Mouse (Mus musculus) common myeloid progenitor, adult 5-6 weeks (primary cell): ENCODE results near the gene Clpb. TPM values are rescaled to one million over a fixed set of nuclear protein-coding genes. Genes with fewer than 3 reads are reported as not detected.
A peak's percentile ranks its signal among the peaks of the same experiment; 100 is the strongest.

Experiments used
- ATAC-seq: replicated peaks from 2 replicates; pipeline ENCODE4 v1.8.0; 2016; ENCODE audit warnings: low read depth, mild to moderate bottlenecking, moderate TSS enrichment, inconsistent platforms; ENCODE audit not compliant: poor library complexity, severe bottlenecking
- total RNA-seq: library from RNA; stranded (forward); fragments of 200-1000, 187-1606 nt; gene quantifications from 2 replicates; pipeline ENCODE4 v1.2.3, GENCODE M21; 2017

Gene Clpb
- total RNA-seq, 1 experiment from 2014 or later, result 29.2 TPM

DNA sequence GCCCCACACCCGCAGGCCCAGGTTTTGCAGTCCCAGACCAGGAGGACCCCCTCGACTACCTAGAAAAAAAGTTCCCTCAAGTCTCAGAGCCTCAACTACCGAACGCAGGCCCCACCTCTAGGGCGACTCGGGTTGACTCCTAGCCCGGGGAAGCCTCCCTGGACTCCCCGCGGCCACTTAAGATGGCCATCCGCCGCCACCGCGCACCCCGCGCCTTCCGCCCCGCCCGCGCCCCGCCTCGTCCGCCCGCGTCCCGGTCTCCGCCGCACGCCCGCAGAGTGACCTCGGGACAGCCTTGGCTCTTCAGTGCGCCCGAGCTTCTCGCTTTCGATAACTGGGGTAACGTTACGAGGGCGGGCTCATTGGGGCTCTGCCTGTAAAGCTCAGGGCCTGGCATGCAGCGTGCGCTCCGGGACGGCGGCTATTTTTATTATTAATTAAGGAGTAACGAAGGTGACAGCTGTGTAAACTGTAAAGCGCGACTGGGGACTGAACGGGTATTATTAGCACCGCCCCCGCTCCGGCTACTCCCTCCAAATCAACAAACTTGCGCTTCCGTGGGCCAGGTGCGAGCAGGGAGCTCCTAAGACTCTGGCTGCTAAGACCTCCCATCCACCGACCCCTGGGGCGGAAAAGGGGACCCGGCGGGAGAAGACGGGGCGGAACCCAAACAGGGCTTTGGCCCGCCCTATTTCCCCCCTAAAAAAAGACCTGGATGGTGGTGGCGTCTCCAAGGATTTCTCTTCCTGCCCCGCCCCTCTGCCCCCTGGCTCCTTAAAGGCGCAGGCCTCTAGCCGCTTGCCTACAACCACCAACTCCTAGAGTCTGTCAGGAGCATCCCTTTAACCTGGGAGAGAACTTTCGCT lies 174.4 kb downstream of the Clpb start, which contains the start of gene Inppl1:
Gene Inppl1, minus strand, starts transcription at position 624 of the 866 bp plus-strand sequence.
- ATAC-seq, result peak; percentile 41

DNA sequence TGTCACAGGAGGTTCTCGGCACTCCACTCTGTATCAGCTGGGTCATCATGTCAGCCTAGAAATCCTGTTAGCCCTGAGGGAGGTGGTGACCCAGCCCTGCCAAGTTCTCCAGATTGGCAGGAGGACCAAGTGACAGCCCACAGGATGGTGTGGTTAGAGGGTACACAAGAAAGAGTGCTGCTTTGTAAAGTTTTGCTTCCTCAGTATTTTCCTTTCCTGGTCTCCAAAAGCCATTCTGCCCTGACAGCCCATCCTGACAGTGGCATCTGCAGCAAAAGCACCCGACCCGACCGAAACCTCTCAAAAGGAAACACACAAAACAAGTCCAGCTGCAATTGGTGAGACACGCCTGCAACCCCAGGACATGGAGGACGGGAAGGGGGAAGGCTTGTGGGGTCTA lies 180.8 kb downstream of the Clpb start:
- ATAC-seq, result no peak

Other genes starting within 250 kb of the Clpb start
- gene Pde2a, start 241.9 kb upstream of the Clpb start, total RNA-seq, result 1.7 and 7.0 TPM in 2 replicates
- gene Art2b, start 78.0 kb upstream of the Clpb start, total RNA-seq, result not detected in 2 replicates
- not detected in 2 replicates for gene Phox2a, start 154.7 kb downstream of the Clpb start, total RNA-seq
- 1.0 and 1.8 TPM in 2 replicates for gene Inppl1, start 174.6 kb downstream of the Clpb start, total RNA-seq
- not detected in 2 replicates for gene Folr2, start 193.6 kb downstream of the Clpb start, total RNA-seq
- 62.0 and 107 TPM in 2 replicates for gene Anapc15, start 200.1 kb downstream of the Clpb start, total RNA-seq
- gene Folr1, start 207.2 kb downstream of the Clpb start, total RNA-seq, result not detected in 2 replicates
- 66.9 and 67.0 TPM in 2 replicates for gene Lamtor1, start 242.3 kb downstream of the Clpb start, total RNA-seq
- 0.19 and 0.91 TPM in 2 replicates for gene Tomt, start 242.7 kb downstream of the Clpb start, total RNA-seq